Mouse (Mus musculus) layer of hippocampus, adult 8-10 months (tissue): ENCODE data around the gene G6pdx. TPM values are rescaled to one million over a fixed set of nuclear protein-coding genes. Genes with fewer than 3 reads are reported as not detected.

Source experiments
- total RNA-seq, 4 experiments: library from RNA; stranded (reverse); gene quantifications; 2 replicates each; pipeline ENCODE4 v1.2.4; 2022

Gene G6pdx
- total RNA-seq, 4 experiments from 2014 or later, result 28.2 to 36.7 (median 30.9) TPM

Other genes starting within 250 kb of the G6pdx start
- gene Flna, start 179.4 kb downstream of the G6pdx start, total RNA-seq, result 100 to 1,000 TPM in 1 of 4 experiments, 10 to 100 TPM in 3; 70.1 to 101 (median 86.8) TPM
- gene Emd, start 174.5 kb downstream of the G6pdx start, total RNA-seq, result 10 to 100 TPM; 33.0 to 42.3 (median 35.6) TPM
- 100 to 1,000 TPM; 106 to 243 (median 166) TPM for gene Rpl10, start 158.4 kb downstream of the G6pdx start, total RNA-seq
- gene Taz, start 147.3 kb downstream of the G6pdx start, total RNA-seq, result 10 to 100 TPM; 64.2 to 86.3 (median 75.9) TPM
- gene Dnase1l1, start 146.9 kb downstream of the G6pdx start, total RNA-seq, result 1 to 10 TPM; 2.9 to 7.3 (median 5.2) TPM
- 100 to 1,000 TPM; 325 to 354 (median 338) TPM for gene Atp6ap1, start 132.1 kb downstream of the G6pdx start, total RNA-seq
- gene Gdi1, start 124.2 kb downstream of the G6pdx start, total RNA-seq, result 100 to 1,000 TPM; 637 to 728 (median 671) TPM
- 10 to 100 TPM; 28.7 to 39.4 (median 30.9) TPM for gene Fam50a, start 116.2 kb downstream of the G6pdx start, total RNA-seq
- gene Plxna3, start 100.1 kb downstream of the G6pdx start, total RNA-seq, result 10 to 100 TPM; 30.0 to 38.9 (median 33.1) TPM
- 10 to 100 TPM; 23.8 to 28.8 (median 26.8) TPM for gene Lage3, start 75.6 kb downstream of the G6pdx start, total RNA-seq
- 10 to 100 TPM; 53.8 to 75.5 (median 62.2) TPM for gene Ubl4a, start 56.0 kb downstream of the G6pdx start, total RNA-seq
- gene Slc10a3, start 55.8 kb downstream of the G6pdx start, total RNA-seq, result 1 to 10 TPM; 2.6 to 3.4 (median 2.9) TPM
- gene Fam3a, start 35.9 kb downstream of the G6pdx start, total RNA-seq, result 10 to 100 TPM; 18.1 to 27.3 (median 21.7) TPM
- gene Ikbkg, start 35.9 kb downstream of the G6pdx start, total RNA-seq, result 10 to 100 TPM; 46.2 to 56.7 (median 50.2) TPM
- gene Gm6880, start 52.2 kb upstream of the G6pdx start, total RNA-seq, result not detected
- not detected for gene Olfr1326-ps1, start 145.7 kb upstream of the G6pdx start, total RNA-seq
- not detected for gene Olfr1325, start 163.5 kb upstream of the G6pdx start, total RNA-seq
- gene Gm5640, start 216.4 kb upstream of the G6pdx start, total RNA-seq, result under 1 TPM; 0.43 to 0.73 (median 0.60) TPM